Mouse (Mus musculus) heart, postnatal 0 days (tissue): ENCODE measurements around the gene Ptgis.

ENCODE experiments used
- CTCF ChIP-seq: IDR thresholded peaks from 2 replicates; pipeline ENCODE4 v1.5.1; 2016; ENCODE audit warnings: antibody characterized with exemption, control low read depth, low read depth
- EP300 ChIP-seq: IDR thresholded peaks from 2 replicates; pipeline ENCODE4 v1.6.1; 2016; ENCODE audit warnings: antibody characterized with exemption, low read depth

DNA sequence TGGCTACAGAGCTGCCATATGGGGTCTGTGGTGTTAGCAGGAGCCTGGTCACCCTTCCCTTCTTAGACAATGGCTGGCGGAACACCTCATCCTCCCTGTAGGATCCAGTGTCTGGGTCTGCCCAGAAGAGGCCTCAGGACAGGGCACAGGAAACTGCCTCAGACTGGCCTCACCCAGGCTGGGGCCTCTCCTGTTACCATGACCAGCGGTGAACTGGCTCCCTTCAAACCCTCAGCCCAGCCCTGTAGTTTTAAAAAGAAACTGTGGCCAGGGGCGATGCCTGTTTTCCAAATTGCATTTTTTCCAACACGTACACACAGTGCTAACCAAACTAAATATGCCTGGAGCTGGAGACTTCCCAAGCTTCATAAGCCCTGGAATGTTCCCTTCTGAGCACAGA, 20.7 kb upstream of the Ptgis start:
- no peak for TF ChIP-seq EP300
- TF ChIP-seq CTCF = no peak
